ENCODE assay signal across 14 mouse cellular contexts in the genomic region with DNA sequence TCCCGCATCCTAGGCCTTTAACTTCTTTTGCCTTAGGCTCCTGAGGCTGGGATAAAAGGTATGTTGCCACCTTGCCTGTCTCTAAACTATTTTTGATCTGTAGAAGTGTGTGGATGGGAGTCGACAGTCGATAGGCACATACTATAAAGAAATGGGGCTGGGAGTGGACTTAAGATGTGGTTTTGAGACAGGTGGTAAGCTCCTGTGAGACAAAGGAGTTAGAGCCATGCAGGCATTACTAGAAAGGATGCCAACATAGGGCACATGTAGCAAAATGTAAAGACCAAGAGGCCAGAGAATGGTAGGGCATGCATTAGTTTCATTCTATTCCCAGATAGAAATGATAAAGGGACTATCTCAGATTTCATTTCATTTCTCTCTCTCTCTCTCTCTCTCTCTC.
"Had no signal": no experiment of that assay in that cellular context is flagged by ENCODE, and none has a peak within 500 bp of the region (broad histone marks: within the 10 kb centered on the region; RNA-seq: fewer than 3 reads in every experiment).

No protein-coding gene starts in this region.

- DNase-seq: kidney, adult 18-20 months; kidney, adult 9 months; kidney, postnatal 14 days; kidney, postnatal 4 days; liver, embryonic 13.5 days; lung, adult 2 months; lung, postnatal 14 days; lung, postnatal 4 days; thymus, adult 2 months; thymus, postnatal 4 days had no signal

- H3K4me2 ChIP-seq: liver, embryonic 13.5 days; midbrain, embryonic 12.5 days; neural tube, embryonic 13.5 days had no signal

- H3K27ac ChIP-seq: left cerebral cortex, adult 2 months; liver, embryonic 13.5 days; midbrain, embryonic 12.5 days; neural tube, embryonic 13.5 days had no signal

- H3K4me1 ChIP-seq: liver, embryonic 13.5 days; midbrain, embryonic 12.5 days; neural tube, embryonic 13.5 days had no signal

- H3K4me3 ChIP-seq: left cerebral cortex, adult 2 months; liver, embryonic 13.5 days; midbrain, embryonic 12.5 days; neural tube, embryonic 13.5 days had no signal

- H3K27me3 ChIP-seq: liver, embryonic 13.5 days; midbrain, embryonic 12.5 days; neural tube, embryonic 13.5 days had no signal

- H3K9ac ChIP-seq: liver, embryonic 13.5 days; midbrain, embryonic 12.5 days; neural tube, embryonic 13.5 days had no signal

- H3K9me3 ChIP-seq: liver, embryonic 13.5 days; midbrain, embryonic 12.5 days; neural tube, embryonic 13.5 days had no signal

- ATAC-seq: intestine, embryonic 16.5 days had no signal
